Mouse (Mus musculus): ENCODE data around the gene Mdc1.
A peak's percentile ranks its signal among the peaks of the same experiment; 100 is the strongest.

The Mdc1 gene

GRCm38 (mm10) chr17:35883777-35884176 is 42.5 kb downstream of the Mdc1 start:
- DNase-seq (ENCODE audit: low spot score) = no peak

GRCm38 (mm10) chr17:35887725-35888124 is 46.4 kb downstream of the Mdc1 start:
- no peak for DNase-seq (ENCODE audit: low spot score)

GRCm38 (mm10) chr17:35896781-35897643 is 55.7 kb downstream of the Mdc1 start, which contains the start of gene 2310061I04Rik:
TSS of gene 2310061I04Rik (minus strand) at chr17:35897431.
- DNase-seq (ENCODE audit: low spot score) = peak; percentile 86

GRCm38 (mm10) chr17:35897644-35898573 is 56.6 kb downstream of the Mdc1 start:
- no peak for DNase-seq (ENCODE audit: low spot score)

GRCm38 (mm10) chr17:35900636-35901035 is 59.3 kb downstream of the Mdc1 start:
- DNase-seq (ENCODE audit: low spot score) = no peak

- DNase-seq (ENCODE audit: low spot score) = no peak
These were observed 62.2 kb downstream of the Mdc1 start for GRCm38 (mm10) chr17:35903343-35903991.

GRCm38 (mm10) chr17:35903992-35904355 is 62.7 kb downstream of the Mdc1 start:
- no peak for DNase-seq (ENCODE audit: low spot score)

- DNase-seq (ENCODE audit: low spot score) = no peak
These were observed 64.3 kb downstream of the Mdc1 start for GRCm38 (mm10) chr17:35905587-35905986.

GRCm38 (mm10) chr17:35907609-35908008 is 66.3 kb downstream of the Mdc1 start:
- no peak for DNase-seq (ENCODE audit: low spot score)
